Mouse (Mus musculus) testis, adult 2 months (tissue): ENCODE measurements around the gene Cic.

Experiments
- CTCF ChIP-seq: fragments of 200-500 bp; IDR thresholded peaks from 2 replicates; pipeline ENCODE4 v1.5.1; 2012; ENCODE audit warnings: low read depth, mild to moderate bottlenecking, inconsistent platforms, low read length, moderate library complexity; ENCODE audit not compliant: control insufficient read depth, insufficient read depth, insufficient replicate concordance
- POLR2A ChIP-seq: fragments of 200-500 bp; IDR thresholded peaks from 2 replicates; pipeline ENCODE4 v1.6.1; 2012; ENCODE audit warnings: low read depth, mild to moderate bottlenecking, inconsistent platforms, low read length, moderate library complexity; ENCODE audit not compliant: control insufficient read depth

- TF ChIP-seq CTCF, result no peak
- peak; percentile 71; the same call in 1 of the 2 replicates for TF ChIP-seq POLR2A
These were observed 47.6 kb upstream of the Cic start for GRCm38 (mm10) chr7:25219756-25220456.
